Mouse (Mus musculus) MN1 (cell line): ENCODE measurements around the gene Klhl3.

ENCODE experiments used
- DNase-seq: peaks from one replicate; pipeline ENCODE4 v3.0.0-alpha.2; 2016; ENCODE audit warnings: low spot score

Klhl3 gene

DNA sequence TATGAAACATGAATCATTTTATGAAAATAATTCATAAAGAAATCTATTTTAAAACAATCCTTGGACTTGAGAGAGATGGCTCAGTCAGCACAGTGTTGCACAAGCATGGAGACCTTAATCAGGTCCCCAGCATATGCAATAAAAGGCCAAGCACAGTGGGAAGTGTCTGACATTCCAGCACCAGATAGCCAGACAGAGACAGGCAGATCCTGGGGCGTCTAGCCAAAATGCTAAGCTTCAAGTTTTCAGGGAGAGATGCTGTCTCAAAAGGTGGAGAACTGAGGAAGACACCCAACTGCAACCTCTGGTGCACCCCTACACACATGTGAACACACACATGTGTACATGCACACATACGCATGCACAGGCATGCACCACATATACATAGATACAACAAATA, 153.1 kb downstream of the Klhl3 start:
- DNase-seq: no peak

DNA sequence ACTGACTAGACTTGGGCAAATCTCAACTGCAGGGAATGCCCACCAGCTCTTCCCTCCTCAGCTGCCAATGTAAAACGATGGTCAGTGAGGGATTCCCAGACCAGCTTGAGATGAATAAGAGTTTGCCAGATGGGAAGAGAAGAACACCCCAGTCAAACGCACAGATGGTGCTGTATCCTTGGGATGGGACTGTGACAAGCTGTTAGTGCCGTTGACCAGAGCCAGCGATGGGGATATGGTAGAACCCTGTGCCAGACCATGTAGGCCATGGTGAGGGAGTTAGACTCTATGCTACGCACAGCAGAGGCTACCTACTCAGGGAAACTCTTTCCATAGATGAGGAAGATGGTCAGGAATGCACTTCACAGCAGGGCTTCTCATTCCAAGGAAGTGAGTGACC, 153.6 kb downstream of the Klhl3 start:
- DNase-seq: no peak
